Mouse (Mus musculus) small intestine, adult 2 months (tissue): Measurements from ENCODE around the gene Nudt3. TPM values are rescaled to one million over a fixed set of nuclear protein-coding genes. Genes with fewer than 3 reads are reported as not detected.

ENCODE experiments used
- H3K27ac ChIP-seq: fragments of 200-500 bp; 2 replicates; pipeline ENCODE4 v1.5.1; 2012; ENCODE audit warnings: low read depth, low read length, control low read depth, inconsistent platforms; ENCODE audit not compliant: insufficient read depth
- H3K27me3 ChIP-seq: fragments of 200-500 bp; 2 replicates; pipeline ENCODE4 v1.6.1; 2012; ENCODE audit warnings: mild to moderate bottlenecking, moderate library complexity, low read length, inconsistent platforms; ENCODE audit not compliant: control insufficient read depth, insufficient read depth
- H3K36me3 ChIP-seq: fragments of 200-500 bp; 2 replicates; pipeline ENCODE4 v1.6.1; 2012; ENCODE audit warnings: mild to moderate bottlenecking, low read length, control low read depth, inconsistent platforms; ENCODE audit not compliant: control insufficient read depth, insufficient read depth
- H3K4me1 ChIP-seq: fragments of 200-500 bp; 2 replicates; pipeline ENCODE4 v1.6.1; 2012; ENCODE audit warnings: low read length, inconsistent platforms, mixed read lengths; ENCODE audit not compliant: control insufficient read depth, insufficient read depth, insufficient read length
- H3K4me3 ChIP-seq: fragments of 200-500 bp; 2 replicates; pipeline ENCODE4 v1.5.1; 2012; ENCODE audit warnings: low read depth, mild to moderate bottlenecking, control low read depth, inconsistent platforms, low read length, moderate library complexity
- CTCF ChIP-seq: fragments of 200-500 bp; IDR thresholded peaks from 2 replicates; pipeline ENCODE4 v1.5.1; 2012; ENCODE audit warnings: low read depth, mild to moderate bottlenecking, control low read depth, inconsistent platforms, low read length, moderate library complexity, mixed read lengths; ENCODE audit not compliant: insufficient replicate concordance, insufficient read length; ENCODE audit errors: extremely low read depth
- POLR2A ChIP-seq: fragments of 200-500 bp; IDR thresholded peaks from 2 replicates; pipeline ENCODE4 v1.6.1; 2012; ENCODE audit warnings: low read depth, mild to moderate bottlenecking, control low read depth, inconsistent platforms, low read length, moderate library complexity
- WGBS: fragments of 180-500 bp; shearing (Covaris S2); methylation state at CpG from one replicate; pipeline ENCODE4 v1.1.7; 2018; 5-methylcytosine and 5-hydroxymethylcytosine counted together
- polyA plus RNA-seq: library from polyadenylated mRNA; depleted of rRNA; stranded (reverse); fragments of >200 nt; gene quantifications from 2 replicates; pipeline ENCODE4 v1.2.3, GENCODE M21; 2012

Gene Nudt3
- polyA plus RNA-seq, 1 experiment = 58.9 TPM

DNA sequence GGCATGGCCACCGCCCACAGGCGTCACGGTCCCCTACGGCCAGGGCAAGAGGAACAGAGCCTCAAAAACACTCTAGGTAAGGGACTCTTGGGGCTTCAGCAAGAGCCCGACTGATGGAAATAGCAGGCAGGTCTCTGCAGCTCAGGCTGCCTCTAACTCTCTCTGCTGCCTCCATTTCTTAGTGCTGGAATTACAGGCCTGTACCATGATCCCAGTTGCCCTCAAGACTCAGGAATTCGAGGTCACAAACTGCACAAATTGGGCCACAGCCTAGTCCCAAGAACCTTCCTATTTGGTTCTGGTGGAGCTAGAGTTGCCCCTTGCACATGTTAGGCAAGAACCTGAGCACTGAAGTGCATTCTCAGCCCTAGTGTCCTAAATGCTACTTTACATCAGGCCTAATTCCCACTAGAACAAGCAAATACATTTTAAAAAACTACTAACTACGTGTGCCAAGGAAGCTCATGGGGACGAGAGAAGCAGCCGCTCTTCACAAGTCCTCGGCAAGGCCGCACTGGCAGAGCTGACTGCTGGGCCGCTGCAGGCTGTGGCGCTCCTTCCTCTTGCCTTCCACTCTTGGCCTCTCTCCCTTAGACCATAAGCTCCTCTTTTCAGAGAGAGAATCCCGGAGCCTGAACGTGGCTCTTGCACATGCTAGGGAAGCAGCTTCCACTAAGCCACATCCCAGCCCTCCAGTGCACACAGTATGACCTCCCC, 27.5 kb downstream of the Nudt3 start:
- TF ChIP-seq CTCF (no peak), POLR2A (no peak)
- WGBS = 83% methylated on average over 15 of the region's 15 CpGs
- H3K27me3 ChIP-seq = no peaks in the 10 kb centered on the region

DNA sequence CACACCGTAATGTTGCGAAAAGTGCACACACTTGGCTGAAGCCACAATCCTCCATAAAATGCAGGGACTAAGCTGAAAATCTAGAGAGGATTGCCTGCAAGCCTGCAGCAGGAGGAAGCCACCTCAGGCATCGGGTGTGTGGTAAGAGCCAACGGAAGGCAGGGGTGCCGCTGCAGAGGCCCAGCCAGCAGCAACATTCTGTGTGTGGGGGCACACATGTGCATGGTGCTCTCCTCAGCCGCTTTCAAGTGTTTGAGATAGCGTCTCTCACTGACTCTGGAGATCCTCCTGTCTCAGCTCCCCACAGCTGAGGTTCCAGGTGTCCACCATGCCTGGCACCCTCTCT, 30.8 kb downstream of the Nudt3 start:
- no peak overlapping the region for H3K27ac ChIP-seq
- H3K4me3 ChIP-seq = no peak overlapping the region
- no peak for TF ChIP-seq CTCF
- TF ChIP-seq POLR2A = no peak
- H3K36me3 ChIP-seq = peaks cover 23% of the 10 kb centered on the region
- WGBS = 94% methylated on average over 7 of the region's 7 CpGs
- no peaks in the 10 kb centered on the region for H3K27me3 ChIP-seq
- peaks cover 9% of the 10 kb centered on the region for H3K4me1 ChIP-seq

More for the DNA sequence above, 27.5 kb downstream of the Nudt3 start:
- Histone ChIP-seq H3K27ac (no peak overlapping the region), H3K36me3 (peaks cover 18% of the 10 kb centered on the region), H3K4me3 (no peak overlapping the region), H3K4me1 (peaks cover 6% of the 10 kb centered on the region)

DNA sequence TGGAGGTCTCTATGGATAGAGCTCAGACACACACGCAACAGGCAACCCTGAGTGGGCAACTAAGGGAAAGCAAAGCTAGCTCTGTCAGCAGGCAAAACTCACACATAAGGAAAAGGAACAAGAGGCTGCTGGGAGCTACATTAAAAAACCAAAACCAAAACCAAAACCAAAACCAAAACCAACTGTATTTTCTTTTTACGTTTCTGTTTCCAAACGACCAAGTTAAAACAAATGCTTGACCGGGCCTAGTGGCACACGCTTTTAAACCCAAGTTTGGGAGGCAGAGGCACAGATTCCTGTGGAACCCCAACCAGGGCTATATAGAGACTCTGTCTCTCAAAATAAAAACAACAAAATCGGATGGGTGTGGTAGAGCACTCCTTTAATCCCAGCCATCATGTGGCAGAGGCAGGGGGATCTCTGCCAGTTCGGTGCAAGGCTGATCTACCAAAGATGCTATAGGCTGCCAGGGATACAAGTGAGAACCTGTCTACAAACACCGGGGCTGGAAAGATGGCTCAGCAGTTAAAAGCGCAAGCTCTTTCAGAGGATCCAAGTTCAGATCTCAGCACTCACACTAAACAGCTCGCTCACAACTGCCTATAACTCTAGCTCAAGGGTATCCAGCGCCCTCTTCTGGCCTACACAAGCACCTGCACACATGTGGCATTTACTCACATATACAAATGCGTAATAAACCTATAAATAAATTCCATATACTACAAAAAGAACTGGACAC, 31.3 kb downstream of the Nudt3 start:
- Histone ChIP-seq H3K27ac (peak overlapping the region; percentile 71), H3K27me3 (no peaks in the 10 kb centered on the region), H3K4me3 (no peak overlapping the region; the same call in 1 of the 2 replicates), H3K36me3 (peaks cover 23% of the 10 kb centered on the region), H3K4me1 (peaks cover 9% of the 10 kb centered on the region)
- WGBS = 62% methylated on average over 12 of the region's 12 CpGs
- TF ChIP-seq POLR2A (no peak), CTCF (peak; percentile 43; the same call in 1 of the 2 replicates)

DNA sequence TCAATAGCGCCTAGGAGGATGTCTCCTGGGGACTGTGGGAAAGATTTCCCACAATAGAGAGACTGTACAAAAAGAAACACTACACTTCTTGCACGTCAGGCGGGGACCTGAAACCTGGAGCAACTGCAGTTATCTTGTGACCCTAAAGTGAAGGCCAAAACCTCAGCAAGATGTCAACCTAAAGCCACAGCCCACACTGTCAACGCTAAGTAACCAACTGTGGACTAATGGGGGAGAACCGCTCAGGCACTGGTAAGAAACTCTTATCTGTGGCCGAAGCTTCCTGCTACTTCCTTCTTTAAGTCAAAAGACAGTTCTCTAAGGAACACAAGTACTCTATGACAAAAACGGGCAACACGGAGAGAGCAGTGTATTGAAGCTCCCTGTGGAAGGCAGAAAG, 35.1 kb downstream of the Nudt3 start:
- H3K27me3 ChIP-seq = no peaks in the 10 kb centered on the region
- peaks cover 9% of the 10 kb centered on the region; the same call in 1 of the 2 replicates for H3K36me3 ChIP-seq
- TF ChIP-seq CTCF (no peak), POLR2A (no peak)
- peaks cover 9% of the 10 kb centered on the region for H3K4me1 ChIP-seq
- no peak overlapping the region for H3K27ac ChIP-seq
- WGBS = 75% methylated on average over 8 of the region's 8 CpGs
- H3K4me3 ChIP-seq = no peak overlapping the region

DNA sequence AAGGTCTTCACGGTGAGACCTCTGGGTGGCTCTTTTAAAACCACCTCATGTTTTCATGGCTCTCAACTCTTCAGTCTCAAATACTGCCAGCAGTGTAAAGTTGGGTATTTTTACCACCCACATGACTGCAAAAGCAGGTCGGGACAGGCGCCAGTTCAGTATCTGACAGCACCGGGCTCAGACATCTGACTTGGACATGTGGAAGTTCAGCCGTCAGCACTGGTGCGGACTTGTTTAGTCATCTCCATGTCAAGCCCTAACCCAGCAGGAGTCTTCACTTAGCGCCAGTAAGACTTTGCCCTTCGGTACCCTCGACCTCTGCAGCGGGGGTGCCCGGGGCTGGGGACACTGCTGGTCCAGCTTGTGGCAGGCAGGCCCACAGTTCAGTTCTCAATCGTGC, 36.0 kb downstream of the Nudt3 start:
- H3K27me3 ChIP-seq = no peaks in the 10 kb centered on the region
- 84% methylated on average over 12 of the region's 12 CpGs for WGBS
- H3K4me1 ChIP-seq = peaks cover 8% of the 10 kb centered on the region
- TF ChIP-seq POLR2A (no peak), CTCF (no peak)
- H3K36me3 ChIP-seq = peaks cover 13% of the 10 kb centered on the region; the same call in 1 of the 2 replicates
- H3K27ac ChIP-seq = no peak overlapping the region
- H3K4me3 ChIP-seq = no peak overlapping the region

DNA sequence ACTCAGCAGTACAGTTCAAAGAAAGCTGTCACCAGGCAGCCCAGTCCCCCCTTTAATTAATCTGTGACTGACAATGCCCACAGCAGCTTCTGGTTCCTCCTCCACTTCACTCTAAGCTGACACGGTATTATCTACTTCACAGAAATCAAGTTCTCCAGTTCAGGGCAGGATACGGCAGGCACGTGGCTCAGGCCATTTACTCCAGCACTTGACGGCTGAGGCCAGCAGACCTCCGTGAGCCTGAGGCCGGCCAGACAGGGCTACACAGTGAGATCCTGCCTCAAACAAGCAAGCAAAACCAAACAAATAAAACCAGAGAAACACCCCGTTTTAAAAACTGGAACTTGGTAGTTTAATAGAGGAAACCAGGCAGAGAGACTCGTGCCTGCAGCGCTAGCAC, 36.6 kb downstream of the Nudt3 start:
- H3K27ac ChIP-seq = no peak overlapping the region
- no peak for TF ChIP-seq POLR2A
- no peak for TF ChIP-seq CTCF
- H3K4me3 ChIP-seq = no peak overlapping the region
- H3K4me1 ChIP-seq = peaks cover 5% of the 10 kb centered on the region
- H3K27me3 ChIP-seq = no peaks in the 10 kb centered on the region
- H3K36me3 ChIP-seq = peaks cover 17% of the 10 kb centered on the region
- WGBS = 77% methylated on average over 9 of the region's 9 CpGs

DNA sequence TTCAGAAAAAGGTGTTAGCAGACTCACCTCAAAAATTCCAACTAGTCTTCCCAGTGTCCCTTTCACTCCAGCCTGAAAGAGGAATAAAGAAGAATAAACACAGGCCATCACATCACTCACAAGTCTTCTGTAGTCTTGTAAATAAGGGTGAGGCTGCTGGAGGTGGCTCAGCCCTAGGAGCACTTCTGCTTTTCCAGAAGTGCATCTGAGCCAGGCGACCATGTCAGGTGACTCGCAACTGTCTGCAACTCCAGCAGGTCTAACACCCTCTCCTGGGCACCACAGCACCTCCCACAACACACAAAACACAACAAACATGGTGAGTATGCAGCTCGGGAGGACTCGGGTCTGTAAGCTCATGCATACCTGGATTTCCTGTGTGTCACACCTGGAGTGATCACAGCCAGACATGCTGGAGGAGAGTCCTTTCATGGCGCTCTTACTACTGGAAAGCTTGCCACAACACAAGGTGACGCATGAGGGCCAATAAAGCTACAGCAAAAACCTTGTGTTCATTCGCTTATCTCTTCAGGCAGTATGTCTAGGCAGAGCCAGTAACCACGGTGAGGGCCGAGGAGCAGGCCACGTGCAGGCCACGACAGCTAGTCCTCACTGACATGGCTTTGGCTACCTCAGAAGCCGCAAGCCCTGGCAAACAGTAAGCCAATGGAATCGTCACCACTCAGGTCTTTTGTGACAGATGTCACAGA, 40.0 kb downstream of the Nudt3 start:
- peaks cover 2% of the 10 kb centered on the region for H3K4me1 ChIP-seq
- TF ChIP-seq CTCF (no peak), POLR2A (no peak)
- H3K27me3 ChIP-seq = no peaks in the 10 kb centered on the region
- peaks cover 37% of the 10 kb centered on the region for H3K36me3 ChIP-seq
- 84% methylated on average over 13 of the region's 13 CpGs for WGBS
- H3K4me3 ChIP-seq = no peak overlapping the region
- H3K27ac ChIP-seq = no peak overlapping the region
